8 mouse cellular contexts compared by ENCODE assay signal in the genomic region with DNA sequence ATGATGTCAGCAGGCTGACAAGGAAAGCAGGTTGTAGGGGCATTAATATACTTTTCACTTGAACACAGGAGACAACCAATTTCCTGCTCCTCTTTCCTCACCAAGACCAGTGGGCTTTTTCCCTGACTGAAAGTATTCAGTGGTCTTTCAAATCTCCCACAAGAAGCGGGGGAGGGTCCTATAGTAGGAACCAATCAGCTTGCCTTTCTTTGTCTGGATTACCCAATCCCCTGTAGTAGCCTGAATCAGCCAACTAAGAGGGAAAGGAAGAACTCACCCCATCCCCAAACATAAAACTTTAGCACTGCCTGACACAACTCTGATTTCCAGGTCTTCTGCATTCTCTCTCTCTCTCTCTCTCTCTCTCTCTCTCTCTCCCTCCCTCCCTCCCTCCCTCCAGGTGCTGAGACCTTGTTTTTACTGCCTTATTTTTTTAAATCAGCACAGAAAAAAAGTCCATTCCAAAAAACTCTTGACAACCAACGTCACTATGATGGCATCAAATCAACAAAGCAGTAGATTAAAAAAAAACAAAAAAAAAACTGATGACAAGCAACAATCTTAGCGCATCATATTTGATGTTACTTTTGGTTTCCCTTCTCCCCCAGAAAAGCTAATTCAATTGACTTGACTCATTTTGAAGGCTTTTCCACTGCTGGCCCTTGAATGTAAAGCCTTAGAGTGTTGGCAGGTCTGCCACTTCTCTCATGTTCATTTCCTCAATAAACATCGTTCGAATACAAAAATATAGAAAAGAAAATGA. TPM values are rescaled to one million over a fixed set of nuclear protein-coding genes. Genes with fewer than 3 reads are reported as not detected.
DNase-seq lines count a peak whose midpoint lies in the region; ATAC-seq and TF ChIP-seq lines count a peak whose summit lies in the region.

No protein-coding gene starts in this region.

- H3K9ac ChIP-seq in kidney, embryonic 15.5 days, result no peak overlapping the region
- H3K9ac ChIP-seq in embryonic facial prominence, embryonic 12.5 days, result no peak overlapping the region
- no peak overlapping the region for H3K9ac ChIP-seq in intestine, postnatal 0 days (ENCODE audit: low read depth, low read length)
- peak overlapping the region; percentile 45; the same call in 1 of the 2 replicates for H3K9ac ChIP-seq in neural tube, embryonic 13.5 days

- H3K36me3 ChIP-seq in kidney, embryonic 15.5 days, result 0 out of 2 replicates have a peak, but pooled peaks cover 4% of the 10 kb centered on the region
- H3K36me3 ChIP-seq in embryonic facial prominence, embryonic 12.5 days, result no peaks in the 10 kb centered on the region
- H3K36me3 ChIP-seq in intestine, postnatal 0 days (ENCODE audit: control insufficient read depth, insufficient read depth), result no peaks in the 10 kb centered on the region
- no peaks in the 10 kb centered on the region for H3K36me3 ChIP-seq in neural tube, embryonic 13.5 days

- 61% methylated on average over 5 of the region's 5 CpGs for WGBS in kidney, embryonic 15.5 days
- WGBS in embryonic facial prominence, embryonic 12.5 days, result 61% methylated on average over 5 of the region's 5 CpGs
- WGBS in intestine, postnatal 0 days, result 58% methylated on average over 5 of the region's 5 CpGs
- 65% methylated on average over 5 of the region's 5 CpGs for WGBS in neural tube, embryonic 13.5 days

- no peaks in the 10 kb centered on the region for H3K9me3 ChIP-seq in kidney, embryonic 15.5 days (replicated peaks)
- H3K9me3 ChIP-seq in embryonic facial prominence, embryonic 12.5 days, result no peaks in the 10 kb centered on the region
- H3K9me3 ChIP-seq in intestine, postnatal 0 days (ENCODE audit: control insufficient read depth), result no peaks in the 10 kb centered on the region
- H3K9me3 ChIP-seq in neural tube, embryonic 13.5 days, result no peaks in the 10 kb centered on the region

- H3K27me3 ChIP-seq in kidney, embryonic 15.5 days, result no peaks in the 10 kb centered on the region
- no peaks in the 10 kb centered on the region for H3K27me3 ChIP-seq in embryonic facial prominence, embryonic 12.5 days
- no peaks in the 10 kb centered on the region for H3K27me3 ChIP-seq in intestine, postnatal 0 days (replicated peaks; ENCODE audit: control insufficient read depth, insufficient read depth, low read length)
- no peaks in the 10 kb centered on the region for H3K27me3 ChIP-seq in neural tube, embryonic 13.5 days

- ATAC-seq in kidney, embryonic 15.5 days (replicated peaks; ENCODE audit: low FRiP score), result peak; percentile 62; the same call in 1 of the 2 replicates
- peak; percentile 81; the same call in 1 of the 2 replicates for ATAC-seq in embryonic facial prominence, embryonic 12.5 days (ENCODE audit: insufficient number of reproducible peaks, insufficient read depth, low FRiP score, low TSS enrichment)
- no peak for ATAC-seq in intestine, postnatal 0 days
- peak; percentile 74 for ATAC-seq in neural tube, embryonic 13.5 days (ENCODE audit: low read depth)

- peak overlapping the region; percentile 17; the same call in 1 of the 2 replicates for H3K4me3 ChIP-seq in kidney, embryonic 15.5 days (replicated peaks)
- H3K4me3 ChIP-seq in embryonic facial prominence, embryonic 12.5 days, result peak overlapping the region; percentile 89; the same call in 1 of the 2 replicates
- H3K4me3 ChIP-seq in intestine, postnatal 0 days (ENCODE audit: low read depth, low read length), result no peak overlapping the region
- peak overlapping the region; percentile 24; the same call in 1 of the 2 replicates for H3K4me3 ChIP-seq in neural tube, embryonic 13.5 days

- peaks cover 13% of the 10 kb centered on the region for H3K4me1 ChIP-seq in kidney, embryonic 15.5 days
- peaks cover 6% of the 10 kb centered on the region; the same call in 1 of the 2 replicates for H3K4me1 ChIP-seq in embryonic facial prominence, embryonic 12.5 days
- no peaks in the 10 kb centered on the region for H3K4me1 ChIP-seq in intestine, postnatal 0 days (replicated peaks; ENCODE audit: control insufficient read depth, insufficient read depth, low read length)
- H3K4me1 ChIP-seq in neural tube, embryonic 13.5 days (replicated peaks), result peaks cover 23% of the 10 kb centered on the region

- DNase-seq in kidney, adult 11 months, result no peak
- no peak for DNase-seq in ovary, adult 18-20 months (ENCODE audit: low spot score)
- DNase-seq in thymus, adult 18-20 months, result no peak
- no peak for DNase-seq in cerebellum, adult 9-10 months

- H3K4me2 ChIP-seq in kidney, embryonic 15.5 days, result peak overlapping the region; percentile 49
- peak overlapping the region; percentile 59 for H3K4me2 ChIP-seq in embryonic facial prominence, embryonic 12.5 days (replicated peaks)
- peak overlapping the region; percentile 41; the same call in 1 of the 2 replicates for H3K4me2 ChIP-seq in intestine, postnatal 0 days (replicated peaks; ENCODE audit: low read depth)
- peak overlapping the region; percentile 75 for H3K4me2 ChIP-seq in neural tube, embryonic 13.5 days

- peak overlapping the region; percentile 32; the same call in 1 of the 2 replicates for H3K27ac ChIP-seq in kidney, embryonic 15.5 days
- peak overlapping the region; percentile 36; the same call in 1 of the 2 replicates for H3K27ac ChIP-seq in embryonic facial prominence, embryonic 12.5 days
- H3K27ac ChIP-seq in intestine, postnatal 0 days (ENCODE audit: low read depth, low read length), result no peak overlapping the region
- no peak overlapping the region for H3K27ac ChIP-seq in neural tube, embryonic 13.5 days (replicated peaks)

- TF ChIP-seq CTCF in intestine, postnatal 0 days (IDR thresholded peaks at IDR 0.05; ENCODE audit: low read depth), result no peak

RNA-seq across cellular contexts. Expression of a gene that starts 2.1 kb away (rescaled TPM):
- polyA plus RNA-seq in kidney, embryonic 15.5 days (2015; fragmentation: Nextera tagmentation; extraction: Ambion mirVana), result 44.8 and 48.0 TPM in 2 replicates
- 71.2 and 76.2 TPM in 2 replicates for polyA plus RNA-seq in embryonic facial prominence, embryonic 12.5 days (2016; fragmentation: Nextera tagmentation; extraction: Ambion mirVana)
- 11.2 and 11.9 TPM in 2 replicates for polyA plus RNA-seq in intestine, postnatal 0 days (2015; fragmentation: Nextera tagmentation; extraction: Ambion mirVana)
- polyA plus RNA-seq in neural tube, embryonic 13.5 days (2015; fragmentation: Nextera tagmentation; extraction: Ambion mirVana), result 176 and 185 TPM in 2 replicates

RNA-seq across cellular contexts. Expression of a gene that starts 27.3 kb away (rescaled TPM):
- 0.14 TPM in 1 of 2 replicates, not detected in the other for polyA plus RNA-seq in kidney, embryonic 15.5 days (2015; fragmentation: Nextera tagmentation; extraction: Ambion mirVana)
- not detected in 2 replicates for polyA plus RNA-seq in embryonic facial prominence, embryonic 12.5 days (2016; fragmentation: Nextera tagmentation; extraction: Ambion mirVana)
- not detected in 2 replicates for polyA plus RNA-seq in intestine, postnatal 0 days (2015; fragmentation: Nextera tagmentation; extraction: Ambion mirVana)
- polyA plus RNA-seq in neural tube, embryonic 13.5 days (2015; fragmentation: Nextera tagmentation; extraction: Ambion mirVana), result not detected in 2 replicates

Comparison
In these comparisons a context has a peak if more than half of its experiments do, and no peak if none do; other contexts are left out.
1. H3K27ac ChIP-seq: peak in kidney, embryonic 15.5 days (single experiment) and embryonic facial prominence, embryonic 12.5 days (single experiment); none in intestine, postnatal 0 days (single experiment) and neural tube, embryonic 13.5 days (single experiment).
2. Peak in every context shown above with its lines, with median percentiles within 50 percentile points of each other: H3K4me2 ChIP-seq.